Mouse (Mus musculus): ENCODE measurements at regions not wholly inside any gene's neighbourhood (a gene's known extent, or its start where the extent isn't known, plus 50 kb on each side); places are given as distances from the start of the nearest gene placed in this dataset.

DNA sequence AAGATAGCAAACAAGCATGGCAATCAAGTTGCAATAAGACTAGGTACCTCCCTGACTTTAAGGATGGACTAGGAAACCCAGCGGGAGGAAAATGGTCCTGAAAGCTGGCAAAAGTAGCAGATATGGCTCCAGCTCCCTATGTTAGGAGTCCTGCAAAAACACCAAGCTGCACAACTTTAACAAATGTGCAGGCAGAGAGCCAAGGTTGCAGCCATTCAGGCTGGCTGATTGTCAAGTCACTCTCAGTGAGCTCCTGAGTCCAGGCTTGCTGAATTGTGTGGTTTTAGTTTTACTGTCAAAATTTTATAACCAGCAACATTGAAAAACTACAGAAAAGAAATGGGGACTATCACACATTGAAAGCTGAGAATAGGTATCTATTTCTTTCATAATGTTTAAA, 1122.8 kb upstream of the Slc10a2 start:
- no peak for DNase-seq

DNA sequence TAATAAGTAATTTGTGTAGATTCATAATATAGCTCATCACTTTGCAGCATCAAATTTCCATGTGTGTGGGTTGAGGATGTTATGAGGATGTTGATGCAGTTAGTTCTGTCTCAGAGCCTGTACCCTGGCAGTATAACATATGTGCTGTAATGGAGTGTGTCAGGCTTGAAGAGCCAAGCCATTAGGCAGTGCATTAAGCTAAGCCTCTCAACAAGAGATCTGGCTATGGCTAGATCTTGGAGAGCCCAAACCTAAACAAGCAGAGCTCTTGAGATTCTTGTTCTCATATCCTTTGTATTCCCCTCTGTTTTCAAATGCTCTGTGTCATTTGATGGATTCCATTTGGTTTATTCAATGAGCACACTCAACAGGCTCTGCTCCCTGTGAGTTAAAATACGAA, 1120.0 kb upstream of the Slc10a2 start:
- DNase-seq, result no peak

DNA sequence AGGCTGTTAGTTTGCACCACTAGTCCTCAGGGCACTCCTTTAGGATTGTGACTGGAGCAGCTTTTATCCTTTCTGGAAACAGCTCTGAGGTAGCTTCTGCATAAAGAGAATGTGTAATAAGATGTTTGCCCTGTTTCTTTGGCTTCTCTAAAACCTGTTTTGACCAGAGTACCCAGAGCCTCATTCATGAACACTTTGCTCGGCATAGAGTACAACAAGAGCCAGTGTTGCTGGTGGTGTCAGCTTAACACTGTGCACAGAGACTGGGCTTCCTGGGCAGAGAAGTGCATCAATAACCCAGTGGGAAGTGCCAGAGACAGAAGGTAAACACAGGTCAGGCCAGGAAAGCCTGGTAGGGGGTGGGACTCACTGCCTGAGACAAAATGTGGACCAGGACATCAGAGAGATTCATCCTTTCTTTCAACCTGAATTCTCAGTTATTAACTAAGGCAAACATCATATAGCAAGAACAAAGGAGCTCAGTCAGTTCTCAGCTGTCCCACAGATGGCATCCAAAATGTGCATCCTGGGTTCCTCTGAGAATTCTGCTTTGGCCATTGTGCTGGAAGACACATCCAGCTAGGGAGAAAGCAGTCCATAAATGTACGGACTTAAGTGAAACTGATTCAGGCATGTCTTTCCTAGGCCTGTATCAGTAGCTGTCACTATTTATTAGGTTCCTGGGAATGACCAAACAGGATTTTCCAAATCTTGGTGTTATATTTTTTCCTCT, 1102.6 kb upstream of the Slc10a2 start:
- DNase-seq, result peak in 1 of 2 experiments; percentile 13

DNA sequence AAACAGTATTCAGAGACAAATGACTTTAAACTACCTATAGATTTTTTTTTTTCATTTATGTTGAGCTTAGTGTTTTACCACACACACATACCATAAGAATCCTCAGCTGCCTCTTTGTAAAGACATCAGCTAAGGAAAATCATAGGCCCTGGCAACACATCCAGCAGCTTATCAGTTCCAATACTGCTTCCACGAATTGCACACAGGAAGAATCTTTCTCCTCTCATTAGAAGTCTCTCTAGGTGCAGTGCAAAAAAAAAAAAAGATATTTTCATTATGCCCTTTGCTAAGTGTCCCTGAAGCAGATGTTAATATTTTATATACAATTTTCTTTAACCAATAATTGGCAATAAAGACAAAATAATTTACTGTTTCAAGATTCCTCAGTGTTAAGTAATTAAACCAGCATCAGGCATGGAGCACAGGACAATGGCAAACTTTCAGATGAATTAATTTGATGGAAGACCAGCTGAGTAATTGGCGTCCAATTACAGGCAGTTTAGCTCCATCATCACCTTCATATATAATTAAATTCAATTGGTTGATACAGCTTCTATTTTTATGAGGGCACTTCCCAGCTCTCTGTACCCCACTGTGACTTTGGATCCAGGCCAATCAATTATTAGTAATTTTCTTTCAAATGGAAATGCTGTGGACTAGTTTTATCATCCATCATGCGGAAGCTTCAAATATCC, 1099.0 kb upstream of the Slc10a2 start:
- no peak for DNase-seq

DNA sequence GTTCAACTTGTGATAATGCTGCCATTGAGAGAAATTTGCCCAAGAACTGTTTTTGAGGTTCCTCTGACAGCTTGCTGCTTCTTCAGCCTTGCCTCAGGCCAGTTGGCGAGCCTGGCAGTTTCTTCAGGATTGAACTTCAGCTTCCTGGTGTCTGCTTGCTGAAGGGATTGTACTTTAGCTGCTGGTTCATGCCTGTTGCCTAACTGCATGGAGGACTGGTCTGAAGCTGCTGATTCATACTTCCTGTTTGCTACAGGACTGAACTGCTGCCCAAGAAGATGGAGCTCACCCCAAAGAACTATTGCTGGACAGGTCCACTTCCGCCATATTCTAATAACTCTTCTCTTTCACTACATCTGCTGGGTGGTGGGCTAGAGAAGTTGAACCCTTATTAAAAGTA, 1086.3 kb upstream of the Slc10a2 start:
- DNase-seq, result no peak

DNA sequence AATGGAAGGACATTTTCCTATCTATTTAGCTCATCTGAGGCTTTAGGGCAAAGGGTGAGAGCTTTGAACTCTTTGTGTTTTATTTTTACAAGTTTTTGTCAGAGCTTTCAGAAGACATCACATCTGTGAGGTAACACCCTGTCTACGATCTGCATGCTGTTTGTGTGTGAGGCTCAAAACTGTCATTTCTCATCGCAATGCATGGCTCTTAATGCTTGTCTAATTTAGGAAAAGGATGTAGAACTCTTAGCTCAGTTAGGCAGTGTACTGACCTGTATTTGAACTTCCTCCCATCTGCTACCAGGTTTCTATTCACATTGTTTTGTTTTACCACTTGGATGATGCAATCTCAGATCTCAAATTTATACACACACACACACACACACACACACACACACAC, 1083.3 kb upstream of the Slc10a2 start:
- DNase-seq, result no peak

DNA sequence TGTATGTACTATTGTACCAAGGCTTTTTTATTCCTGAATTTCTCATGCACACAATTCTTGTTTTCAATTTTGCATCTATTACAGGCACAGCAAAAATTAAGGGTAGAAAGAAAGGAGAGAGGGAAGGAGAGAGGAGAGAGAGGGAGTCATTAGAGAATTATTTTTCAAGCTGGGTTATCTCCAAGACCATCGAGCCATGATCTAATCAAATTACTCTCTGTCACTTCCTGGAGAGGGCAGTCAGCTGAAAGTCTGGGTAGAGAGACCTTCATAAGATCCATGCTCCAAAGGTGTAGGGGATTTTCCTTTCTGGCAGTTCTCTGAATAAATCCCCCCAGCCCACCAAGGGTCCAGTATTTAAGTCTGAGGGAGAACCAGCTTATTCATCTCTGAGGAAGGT, 1081.4 kb upstream of the Slc10a2 start:
- no peak for DNase-seq

DNA sequence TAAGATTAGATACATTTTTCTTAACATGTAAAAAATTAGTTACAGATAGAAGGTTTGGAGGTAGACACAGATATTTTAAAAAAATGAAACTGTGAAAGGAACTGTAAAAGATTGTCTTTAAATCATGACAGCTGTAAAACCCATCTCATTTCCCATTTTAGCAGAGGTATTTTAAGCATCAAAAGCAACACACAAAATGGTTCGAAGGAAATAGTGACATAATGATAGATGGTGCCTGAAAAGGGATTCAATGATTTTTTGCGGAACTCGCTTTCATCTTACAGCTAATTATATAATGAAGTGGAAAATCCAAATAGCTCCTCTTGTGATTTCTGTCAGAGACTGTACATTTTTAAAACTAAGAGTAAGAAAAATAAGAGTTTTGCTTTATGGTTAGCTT, 1074.5 kb upstream of the Slc10a2 start:
- no peak for DNase-seq

DNA sequence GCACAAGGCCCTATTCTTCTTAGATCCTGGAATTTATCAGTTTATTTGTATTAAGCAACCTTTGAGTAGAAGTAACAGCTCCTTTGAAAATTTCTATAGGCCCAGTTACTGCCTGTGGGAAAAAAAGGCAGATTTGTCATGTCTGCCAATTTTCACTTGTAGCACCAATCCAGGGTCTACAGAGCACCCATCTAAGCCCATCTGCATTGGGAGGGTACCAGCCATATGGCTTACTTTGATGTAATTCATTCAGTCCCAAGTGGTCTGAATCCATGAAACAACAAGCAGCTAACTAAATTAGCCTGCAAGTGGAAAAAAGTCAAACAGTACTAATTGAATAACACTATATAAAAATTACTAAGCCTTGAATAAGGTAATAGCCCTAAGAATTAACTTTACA, 1061.3 kb upstream of the Slc10a2 start:
- DNase-seq, result no peak

DNA sequence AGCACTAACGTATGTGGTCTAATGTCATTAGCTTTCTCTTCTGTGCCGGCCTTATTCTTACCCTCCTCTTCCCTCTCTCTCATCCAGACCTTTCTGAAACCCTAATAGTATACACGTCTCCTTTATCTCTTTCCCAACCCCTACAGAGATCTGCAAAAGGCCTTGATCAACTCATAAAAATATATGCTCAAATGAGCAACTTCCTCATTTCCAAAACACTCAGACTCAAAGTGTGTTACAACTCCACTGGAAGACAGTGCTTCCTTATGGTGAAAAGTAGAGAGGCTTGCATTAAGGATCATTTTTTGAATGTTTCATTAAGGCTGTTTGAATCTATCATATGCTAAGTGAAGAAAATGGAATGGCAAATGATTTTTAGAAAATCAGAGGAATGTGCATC, 1060.1 kb upstream of the Slc10a2 start:
- DNase-seq, result no peak

DNA sequence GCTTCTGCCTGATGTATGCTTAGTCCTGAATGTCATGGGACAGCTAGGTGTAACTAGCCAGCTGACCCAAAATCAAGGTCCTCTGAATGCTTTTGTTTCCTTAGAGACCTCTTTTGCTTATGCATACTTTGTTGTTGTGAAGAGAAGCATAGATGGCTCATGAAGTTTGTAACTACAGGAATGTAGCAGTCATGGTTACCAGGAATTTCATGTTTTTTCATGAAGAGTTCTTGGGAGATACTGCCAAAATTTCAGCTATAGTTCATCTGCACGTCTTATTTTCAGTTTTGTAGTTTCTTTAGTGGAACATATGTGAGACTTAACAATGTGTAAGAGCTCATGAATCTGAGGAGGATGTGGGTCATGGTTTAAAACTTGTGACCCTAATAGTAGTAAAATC, 1059.6 kb upstream of the Slc10a2 start:
- no peak for DNase-seq

DNA sequence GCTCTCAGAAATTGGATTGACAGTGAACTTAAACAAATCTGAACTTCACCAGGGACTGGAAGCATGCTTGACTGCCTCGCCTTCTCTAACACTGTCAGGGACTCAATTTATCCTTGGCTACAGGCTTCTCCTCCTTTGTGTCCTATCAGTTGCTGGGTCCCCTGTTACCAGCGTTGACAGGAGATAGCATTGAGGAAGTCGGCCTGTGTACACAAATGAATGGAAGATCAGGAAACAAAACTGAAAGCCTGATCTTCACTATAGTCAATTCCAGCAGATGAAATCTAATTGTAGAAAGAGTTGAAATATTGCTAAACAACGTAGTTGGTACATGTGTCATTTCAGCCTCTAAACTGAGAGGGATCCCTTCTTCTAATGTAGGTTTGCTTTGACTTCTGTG, 1039.4 kb upstream of the Slc10a2 start:
- DNase-seq, result no peak

DNA sequence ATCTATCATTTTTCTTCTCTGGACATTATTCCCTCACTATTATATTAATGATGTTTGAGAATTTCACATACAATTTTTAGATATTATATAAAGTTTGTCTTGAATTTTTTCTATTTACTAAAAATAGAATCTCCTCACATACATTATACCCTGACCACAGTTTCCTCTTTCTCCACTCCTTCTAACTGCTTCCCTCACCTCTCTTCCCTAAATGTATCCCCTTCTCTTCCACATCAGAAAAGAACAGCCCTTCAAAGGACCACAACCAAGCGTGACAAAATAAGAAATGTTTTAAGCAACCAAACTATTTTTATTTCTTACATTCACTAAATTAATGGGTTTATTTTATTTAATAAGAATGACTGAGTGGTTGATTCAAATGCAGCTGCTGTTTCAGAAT, 1034.9 kb upstream of the Slc10a2 start:
- DNase-seq, result no peak

DNA sequence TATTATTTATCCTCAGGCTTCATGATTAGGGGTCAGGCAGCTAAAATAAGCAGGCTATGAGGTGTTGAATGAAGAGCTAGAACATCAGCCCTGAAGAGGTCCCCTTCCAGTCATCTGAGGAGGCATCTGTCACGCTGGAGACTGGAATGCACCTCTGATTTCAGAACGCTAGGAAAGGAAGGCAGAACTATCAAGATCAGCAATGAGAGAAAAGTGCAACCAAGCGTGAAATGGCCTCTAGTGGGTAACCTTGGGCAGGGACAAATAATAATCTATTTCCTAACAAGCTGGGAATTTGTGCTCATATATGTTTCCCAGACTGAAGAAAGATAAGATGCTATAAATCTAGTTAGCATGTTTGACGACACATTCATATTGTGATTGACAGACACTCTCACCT, 1034.0 kb upstream of the Slc10a2 start:
- no peak for DNase-seq

DNA sequence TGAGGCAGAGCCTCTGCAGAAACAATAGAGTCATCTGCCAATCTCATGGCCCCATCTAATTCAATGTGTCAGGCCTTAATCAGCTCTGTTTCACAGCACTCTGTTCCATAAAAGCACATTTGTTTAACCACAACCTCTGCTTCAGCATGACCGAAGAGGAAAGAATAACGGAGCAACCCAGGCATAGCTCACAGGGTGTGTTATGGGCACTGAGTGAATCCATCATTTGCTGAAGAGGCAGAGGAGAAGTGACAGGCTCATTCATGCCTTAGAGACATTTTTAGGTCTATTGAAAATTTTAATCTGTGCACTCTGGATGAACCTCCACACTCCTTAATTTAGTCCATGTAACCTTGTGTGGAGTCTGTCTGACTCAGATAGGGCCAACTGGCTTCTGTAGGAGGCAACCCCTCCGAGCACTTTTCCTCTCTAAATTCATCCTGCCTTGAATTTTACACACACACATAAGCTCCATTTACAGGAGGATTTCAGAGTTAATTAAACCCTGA, 1027.1 kb upstream of the Slc10a2 start:
- no peak for DNase-seq

DNA sequence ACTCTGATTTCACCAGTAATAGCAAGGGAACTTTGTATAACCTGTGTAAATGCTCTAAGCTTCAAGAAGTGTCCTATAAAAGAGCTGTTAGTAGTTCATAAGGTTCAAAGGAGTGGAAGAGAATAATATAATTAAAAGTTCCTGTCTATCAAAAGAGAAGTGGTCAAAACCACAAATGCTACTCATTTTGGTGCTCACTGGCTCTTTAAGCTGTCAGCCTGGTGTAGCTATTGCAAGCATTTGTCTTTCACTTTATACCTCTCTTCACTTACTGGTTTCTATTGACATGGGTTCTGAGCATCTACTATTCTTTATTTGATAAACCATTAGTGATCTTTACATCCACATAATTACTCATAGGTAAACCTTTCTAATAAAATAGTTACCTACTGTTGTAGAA, 1020.1 kb upstream of the Slc10a2 start:
- no peak for DNase-seq

DNA sequence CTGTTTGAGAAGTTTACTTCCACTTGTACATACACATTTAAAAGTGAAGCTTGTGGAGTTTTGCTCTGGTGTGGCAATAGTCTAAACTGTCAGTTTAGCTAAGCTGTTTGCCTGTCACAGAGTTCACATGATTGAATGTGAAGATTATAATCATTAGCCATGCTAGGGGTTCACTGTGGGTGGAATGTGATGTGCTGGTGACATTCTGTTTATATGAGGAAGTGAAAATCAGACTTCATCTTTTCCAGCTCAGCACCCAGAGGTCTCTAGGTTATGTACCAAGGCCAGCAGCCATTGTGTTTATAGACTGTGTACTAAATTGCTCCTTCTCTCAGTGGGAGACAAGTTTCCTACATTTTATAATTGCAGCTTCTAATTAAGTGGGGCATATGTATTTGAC, 1014.4 kb upstream of the Slc10a2 start:
- no peak for DNase-seq

DNA sequence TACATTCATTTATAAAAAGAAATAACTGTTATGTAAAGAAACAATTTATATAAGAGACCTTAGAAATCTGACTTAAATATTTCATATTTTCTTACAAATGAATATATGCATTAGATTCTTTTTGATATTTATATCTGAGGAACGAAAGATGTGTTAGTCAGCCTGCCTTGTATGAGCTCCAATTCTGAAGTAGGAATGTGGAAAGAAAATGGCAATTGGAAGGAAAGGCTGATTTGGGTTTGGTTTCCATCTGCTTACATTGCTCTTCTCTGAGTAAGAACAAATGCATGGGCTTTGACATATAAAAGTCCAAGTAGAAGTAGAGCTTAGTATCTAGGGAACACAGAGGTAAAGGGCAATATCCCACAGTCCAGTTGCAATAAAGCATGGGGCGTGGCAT, 1006.2 kb upstream of the Slc10a2 start:
- DNase-seq, result no peak

DNA sequence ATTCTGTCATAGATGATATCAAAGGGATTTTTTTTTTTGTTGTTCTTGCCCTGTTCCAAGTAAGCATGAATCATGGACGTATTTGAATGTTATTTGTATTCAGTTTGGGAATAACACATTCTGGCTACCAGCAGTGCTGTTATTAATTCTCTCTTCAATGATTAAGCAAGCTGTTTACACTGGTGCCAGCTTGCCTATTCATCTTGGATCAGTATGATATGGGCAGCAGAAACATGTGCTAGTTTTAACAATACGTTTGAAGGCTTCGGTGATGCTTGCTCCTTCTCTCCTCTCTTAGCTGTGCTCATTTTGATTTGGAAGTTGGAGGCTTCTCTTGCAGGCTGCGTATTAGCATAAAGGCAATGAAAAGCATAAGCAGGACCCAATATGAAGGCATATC, 984.9 kb upstream of the Slc10a2 start:
- no peak for DNase-seq

DNA sequence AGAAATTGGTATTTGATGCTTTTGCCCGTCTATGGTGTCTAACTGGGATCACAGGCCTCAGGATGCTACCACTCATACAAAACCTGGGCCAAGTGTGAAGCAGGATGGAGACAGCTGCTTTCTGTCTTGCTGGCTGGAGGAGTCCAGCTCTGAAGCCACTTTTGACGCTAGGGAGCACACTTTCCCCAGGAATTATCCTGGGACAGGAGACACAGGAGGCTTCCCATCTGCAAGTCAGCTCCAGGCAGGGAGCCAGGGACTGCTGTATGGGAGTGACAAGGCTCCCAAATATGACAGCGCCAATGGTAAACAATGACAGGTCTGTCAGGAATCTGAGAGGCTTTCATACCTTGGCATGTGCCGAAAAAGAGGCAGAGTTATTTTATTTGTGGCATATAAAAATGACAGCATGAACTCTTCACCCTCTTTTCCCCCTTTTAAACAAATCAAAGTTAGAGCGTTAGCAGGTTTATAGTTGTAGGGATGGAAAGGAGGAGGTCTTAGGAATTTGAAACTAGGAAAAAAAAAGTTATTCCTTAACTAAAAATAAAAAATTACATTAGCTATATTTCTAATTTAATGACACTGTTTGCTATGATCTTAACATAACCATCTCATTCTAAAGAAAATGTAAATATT, 938.9 kb upstream of the Slc10a2 start:
- peak; percentile 37 to 38 for DNase-seq

DNA sequence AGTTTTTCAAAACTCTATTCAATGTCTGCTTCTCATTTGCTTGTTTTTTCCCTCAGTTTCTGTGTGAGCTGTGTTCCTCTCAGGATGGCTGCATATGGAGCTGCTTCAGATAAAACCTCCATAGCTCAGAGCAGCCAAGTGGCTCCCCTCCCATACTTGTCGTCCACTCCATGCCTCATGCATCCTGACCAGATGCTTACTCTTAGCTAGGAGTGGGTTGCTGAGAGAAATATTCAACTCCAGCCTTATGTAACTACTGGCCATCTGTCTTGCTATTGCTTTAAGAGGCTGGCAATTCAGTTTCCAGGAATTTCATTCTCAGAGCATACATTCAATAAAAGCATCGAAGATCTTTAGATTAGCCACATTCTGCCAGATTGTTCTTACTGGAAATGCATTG, 907.1 kb upstream of the Slc10a2 start:
- no peak for DNase-seq

DNA sequence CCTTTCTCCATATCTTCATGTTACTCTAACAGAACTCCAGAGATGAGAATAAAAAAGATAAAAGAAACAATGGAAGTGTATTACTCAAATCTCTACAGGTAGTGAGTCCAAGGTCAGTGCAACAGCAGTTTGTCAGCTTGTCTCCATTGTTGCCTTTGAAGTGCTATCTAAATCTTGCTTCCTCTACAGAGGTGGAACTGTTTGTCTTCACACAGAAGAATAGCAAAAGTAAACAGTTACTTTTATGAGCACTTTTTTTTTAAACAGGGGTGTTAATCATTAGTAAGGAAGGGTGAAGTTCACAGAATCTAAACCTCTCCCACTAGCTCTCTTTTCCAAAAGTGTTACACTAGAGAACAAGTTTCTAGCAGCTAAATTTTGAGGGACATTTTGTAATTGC, 906.0 kb upstream of the Slc10a2 start:
- DNase-seq, result no peak

DNA sequence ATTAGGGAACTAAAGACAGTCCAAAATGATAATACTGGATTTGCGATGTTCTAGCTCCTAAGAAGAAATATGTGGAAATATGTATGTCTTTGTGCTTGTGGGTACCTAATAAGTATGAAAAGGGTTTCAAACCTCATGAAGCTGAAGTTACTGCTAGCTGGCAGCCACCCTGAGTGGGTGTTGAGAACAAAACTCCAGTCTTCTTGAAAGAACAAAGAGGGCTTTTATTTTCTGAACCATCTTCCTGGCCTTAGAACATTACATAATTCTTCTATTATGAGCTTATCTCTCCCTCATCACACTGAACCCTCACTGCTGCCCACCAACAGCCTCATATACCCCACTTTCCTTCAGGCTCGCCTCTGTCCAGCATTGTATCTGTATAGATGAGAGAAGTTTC, 905.6 kb upstream of the Slc10a2 start:
- no peak for DNase-seq

DNA sequence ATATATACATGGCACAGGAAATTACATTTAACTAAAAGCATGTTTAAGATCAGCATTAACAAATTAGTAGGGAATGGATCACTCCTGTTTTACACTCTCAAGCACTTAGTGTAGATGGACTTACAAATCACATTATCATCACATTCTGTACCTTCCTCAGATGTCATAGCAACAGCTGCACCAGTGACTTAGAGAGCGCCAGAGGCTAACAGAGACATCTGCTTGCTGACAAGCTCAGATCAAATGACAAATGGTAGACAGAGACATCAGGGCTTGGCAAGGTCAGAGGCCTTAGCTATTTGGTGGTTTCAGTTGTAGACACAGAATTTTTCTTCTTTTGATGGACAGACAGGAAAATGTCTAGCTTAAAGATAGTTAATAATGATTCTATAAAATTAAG, 897.5 kb upstream of the Slc10a2 start:
- DNase-seq, result no peak
